Mouse (Mus musculus) c-Kit-positive CD71-positive TER-119-positive erythroid progenitor cells, embryonic 14.5 days (primary cell): ENCODE results near the gene Magi2.

Source experiments
- DNase-seq: peaks from one replicate; pipeline ENCODE4 v3.0.0-alpha.2; 2013; ENCODE audit warnings: low spot score

Magi2 gene

GRCm38 (mm10) chr5:20654766-20655472 lies 1428.1 kb downstream of the Magi2 start:
- no peak for DNase-seq

DNA sequence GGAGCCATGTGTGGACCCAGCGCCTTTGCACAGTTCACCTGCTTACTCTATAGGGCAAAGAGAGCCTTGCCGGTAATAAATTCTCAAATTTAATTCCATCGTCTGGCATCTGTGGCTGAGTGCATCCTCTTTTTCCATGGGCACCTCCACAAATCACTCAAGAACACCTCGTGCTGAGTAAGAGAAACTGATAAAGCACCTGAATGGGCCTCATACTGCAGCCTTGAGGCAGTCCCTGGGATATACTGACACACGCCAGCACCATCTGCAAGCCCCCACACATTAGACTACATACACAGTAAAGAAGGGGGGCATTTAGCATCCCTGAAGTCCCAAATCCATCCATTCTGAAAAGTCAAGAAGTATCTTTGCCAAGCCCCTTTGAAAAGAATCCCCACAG lies 1430.2 kb downstream of the Magi2 start:
- no peak for DNase-seq

GRCm38 (mm10) chr5:20667601-20668000 lies 1440.8 kb downstream of the Magi2 start:
- DNase-seq: no peak

GRCm38 (mm10) chr5:20668736-20669355 lies 1442.0 kb downstream of the Magi2 start:
- no peak for DNase-seq

- no peak for DNase-seq
Measured at GRCm38 (mm10) chr5:20669456-20669855, 1442.6 kb downstream of the Magi2 start.

DNA sequence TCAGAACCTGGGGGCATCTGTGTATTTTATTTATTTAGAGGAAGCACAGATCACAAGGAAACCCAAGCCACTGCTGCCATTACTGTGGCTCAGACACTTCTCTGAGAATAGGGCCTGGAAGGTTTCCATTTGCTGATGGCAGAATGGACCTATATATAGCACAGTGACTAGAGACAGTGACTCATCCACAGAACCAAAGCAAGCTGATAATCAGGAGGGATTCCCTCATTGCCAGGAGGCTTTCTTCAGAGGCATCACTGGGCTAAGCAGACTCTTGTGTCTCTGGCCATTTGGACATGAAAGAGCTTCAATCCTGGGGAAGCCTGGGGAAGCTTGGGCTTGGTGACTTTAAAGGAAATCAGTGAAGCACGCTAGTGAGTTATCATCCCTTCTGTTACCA lies 1445.0 kb downstream of the Magi2 start:
- DNase-seq: no peak

- DNase-seq: no peak
Measured at GRCm38 (mm10) chr5:20674523-20674922, 1447.7 kb downstream of the Magi2 start.

DNA sequence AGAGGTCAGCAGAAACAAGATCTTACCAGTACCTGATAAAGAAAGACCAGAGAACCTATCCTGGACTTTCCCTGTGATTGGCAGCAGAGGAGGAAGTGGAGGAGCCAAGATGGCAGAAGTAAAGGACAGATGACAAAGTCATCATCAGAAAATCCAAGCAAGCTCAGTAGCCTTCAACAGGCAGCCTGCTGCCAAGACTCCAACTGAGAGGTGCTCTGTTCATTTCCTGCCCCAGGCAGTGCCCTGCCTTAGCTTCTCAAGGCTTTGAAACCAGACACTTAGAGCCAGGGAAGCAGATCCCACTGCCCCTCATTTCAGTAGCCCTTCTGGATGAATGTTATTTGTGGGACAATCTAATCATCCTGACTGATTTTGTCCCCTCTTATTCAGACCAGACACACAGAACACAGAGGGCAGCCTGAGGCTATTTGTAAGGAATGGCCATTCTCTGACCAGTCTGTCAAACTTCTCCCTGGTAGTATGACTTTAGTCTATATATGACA lies 1448.4 kb downstream of the Magi2 start:
- no peak for DNase-seq

DNA sequence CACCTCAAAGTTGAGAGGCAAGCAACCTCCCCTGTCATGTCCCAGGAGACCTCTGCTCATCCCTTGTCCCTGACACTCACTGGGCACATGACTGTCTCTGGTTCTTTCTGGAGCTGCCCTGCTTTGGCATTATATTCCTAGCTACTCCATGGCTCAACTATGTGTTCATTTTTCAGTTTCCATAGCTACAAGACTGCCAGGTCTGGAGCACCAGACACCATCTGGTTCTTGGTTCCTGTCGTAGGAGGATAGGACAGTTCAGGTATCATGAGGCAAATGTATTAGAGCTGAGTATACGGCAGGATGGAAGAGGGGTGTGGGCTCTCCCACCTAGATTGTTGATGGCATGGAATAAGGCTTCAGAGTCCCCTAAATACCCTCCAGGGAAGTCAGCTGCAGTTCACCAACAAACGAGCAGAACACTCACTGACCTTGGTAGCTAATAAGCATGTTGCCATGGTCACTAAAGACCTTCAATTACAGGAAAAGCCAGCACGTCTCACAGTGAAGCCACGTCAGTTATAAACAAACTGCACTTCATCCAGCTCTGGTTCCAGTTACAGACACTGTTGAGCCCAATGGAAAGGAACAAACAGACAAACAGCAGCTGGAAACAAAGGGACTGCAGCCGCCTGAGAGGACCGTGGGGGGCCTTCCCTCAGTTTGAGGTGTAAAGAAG lies 1449.5 kb downstream of the Magi2 start:
- DNase-seq: no peak

GRCm38 (mm10) chr5:20677246-20677645 lies 1450.4 kb downstream of the Magi2 start:
- no peak for DNase-seq

GRCm38 (mm10) chr5:20678573-20678972 lies 1451.7 kb downstream of the Magi2 start:
- no peak for DNase-seq

DNA sequence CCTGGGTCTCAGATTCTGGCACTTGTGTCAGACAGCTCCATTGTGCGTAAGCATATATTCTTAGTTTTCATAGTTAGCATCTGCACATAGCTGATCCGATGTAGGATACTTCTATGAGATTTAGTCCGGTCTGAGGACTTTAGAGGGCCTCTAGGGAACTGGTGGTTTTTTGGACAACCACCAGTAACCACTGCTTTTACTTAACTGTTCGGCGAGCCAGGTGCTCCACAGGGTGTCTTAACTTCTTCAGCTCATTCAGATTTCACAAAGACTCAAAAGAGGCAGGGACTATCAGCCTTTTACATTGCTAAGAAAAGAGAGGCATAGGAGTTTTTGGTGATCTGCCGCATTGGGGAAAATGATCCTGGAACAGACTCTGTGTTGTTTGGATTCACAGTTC lies 1453.1 kb downstream of the Magi2 start:
- DNase-seq: no peak

- no peak for DNase-seq
Measured at GRCm38 (mm10) chr5:20680833-20681530, 1454.1 kb downstream of the Magi2 start.

DNA sequence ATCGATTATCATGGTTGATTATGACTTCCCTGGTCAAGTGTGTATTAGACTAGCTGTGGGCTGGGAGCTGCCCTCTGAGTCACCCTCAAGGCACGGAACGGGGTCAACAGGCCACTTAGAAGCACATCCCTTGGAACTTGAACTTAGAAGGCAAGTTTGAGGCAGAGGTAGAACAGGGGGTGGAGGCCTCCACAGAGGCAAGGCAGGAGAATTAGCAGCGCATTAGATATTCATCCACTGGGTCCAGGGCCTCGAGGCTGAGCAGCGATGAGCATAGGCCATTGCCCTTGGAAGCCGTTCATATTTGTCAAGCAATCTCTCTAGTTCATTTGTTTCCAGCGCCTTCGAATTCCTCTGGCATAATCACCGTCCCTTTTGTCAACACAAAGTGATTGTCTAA lies 1454.8 kb downstream of the Magi2 start:
- DNase-seq: no peak

DNA sequence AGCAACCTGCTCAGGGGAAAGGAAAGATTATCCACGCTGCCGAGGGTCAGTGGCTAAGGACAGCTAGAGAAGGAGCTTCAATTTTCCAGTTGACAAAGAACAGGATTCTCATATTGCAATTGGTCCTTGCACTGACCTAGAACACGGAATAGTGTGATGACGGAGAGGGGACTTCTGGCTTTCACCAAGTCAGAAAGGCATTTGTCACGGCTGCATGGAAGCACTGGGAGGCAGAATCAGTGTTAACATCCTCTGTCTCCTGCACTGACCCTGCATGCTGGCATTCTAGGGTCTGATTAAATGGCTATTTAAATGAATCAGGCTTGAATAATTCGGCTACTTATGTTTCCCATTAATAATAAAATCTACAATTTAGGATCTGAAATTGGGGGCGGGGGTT lies 1455.4 kb downstream of the Magi2 start:
- no peak for DNase-seq

DNA sequence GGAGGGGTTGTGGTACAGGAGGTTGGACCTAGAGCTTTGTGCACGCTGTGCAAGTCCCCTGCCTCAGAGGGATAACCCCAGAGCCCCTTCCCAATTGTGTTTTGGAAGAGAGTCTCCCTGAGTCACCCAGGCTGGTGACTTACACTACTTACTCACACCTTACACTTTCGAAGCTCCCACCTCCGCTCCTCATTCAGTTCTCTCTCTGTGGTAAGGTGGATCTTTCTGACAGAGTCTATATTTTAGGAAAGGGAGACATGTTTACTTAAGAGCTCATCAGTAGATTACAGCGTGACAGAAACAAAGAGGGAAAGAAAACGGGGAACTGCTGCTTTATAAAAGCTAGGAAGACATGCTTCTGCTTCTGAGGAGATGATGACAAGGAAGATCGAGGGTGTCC lies 1457.3 kb downstream of the Magi2 start:
- no peak for DNase-seq

- no peak for DNase-seq
Measured at GRCm38 (mm10) chr5:20692230-20692629, 1465.4 kb downstream of the Magi2 start.

GRCm38 (mm10) chr5:20699116-20699515 lies 1472.3 kb downstream of the Magi2 start:
- DNase-seq: no peak

GRCm38 (mm10) chr5:20701483-20702421 lies 1474.9 kb downstream of the Magi2 start:
- peak; percentile 19 for DNase-seq

DNA sequence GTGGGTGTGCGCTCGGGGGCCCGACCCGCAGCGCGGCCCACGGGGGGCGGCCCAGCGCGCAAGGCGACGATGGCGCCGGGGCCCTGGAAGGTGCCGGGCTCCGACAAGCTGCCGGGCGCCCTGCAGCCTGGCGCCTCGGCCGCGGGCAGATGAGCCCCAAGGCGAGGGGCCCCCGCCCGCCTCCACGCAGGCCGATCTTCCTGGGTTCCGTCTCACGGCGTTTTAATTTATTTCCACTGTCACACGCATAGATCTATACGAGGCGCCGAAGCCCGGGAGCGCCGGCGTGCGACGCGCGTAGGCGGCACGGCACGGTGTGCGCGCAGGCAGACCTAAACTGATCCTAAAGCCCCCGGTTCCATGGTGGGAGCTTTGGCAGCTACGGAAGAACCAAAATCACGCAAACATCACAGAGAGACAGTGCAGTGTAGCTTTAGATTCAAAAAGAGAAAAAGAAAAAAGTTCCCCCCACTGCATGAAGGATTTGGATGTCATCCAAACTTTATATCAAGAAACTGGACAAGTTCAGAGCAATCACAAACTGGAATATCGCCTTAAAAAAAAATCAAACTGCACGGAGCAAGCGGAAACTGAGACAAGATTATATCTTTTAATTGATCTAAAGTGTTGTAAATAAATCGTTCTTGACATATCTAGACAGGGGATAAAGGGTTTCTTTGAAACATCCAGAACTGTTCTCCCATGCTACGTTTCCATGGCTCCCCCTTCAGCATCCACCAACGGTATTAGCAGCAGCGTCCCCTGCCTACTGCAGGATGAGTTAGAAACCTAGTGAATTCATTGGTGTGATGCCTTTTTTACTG lies 1475.9 kb downstream of the Magi2 start:
- DNase-seq: no peak

DNA sequence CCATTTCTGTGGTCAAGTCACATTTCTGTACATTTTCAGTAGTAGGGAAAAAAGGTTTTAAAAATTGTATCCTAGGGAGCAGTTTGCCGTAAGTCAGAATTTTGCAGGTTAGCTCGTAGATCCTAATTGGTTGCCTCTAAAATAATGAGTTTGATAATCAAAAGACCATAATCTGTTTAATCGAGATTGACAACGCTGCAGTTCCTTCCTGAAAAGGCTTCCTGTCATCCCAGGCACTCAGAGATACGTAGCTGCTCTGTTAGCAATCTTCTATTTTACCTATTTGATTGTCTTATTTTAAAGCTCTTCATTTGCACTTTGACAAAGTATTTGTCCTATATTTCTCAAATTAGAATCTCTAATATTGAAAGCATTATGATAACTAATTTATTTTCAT lies 1476.5 kb downstream of the Magi2 start:
- no peak for DNase-seq
